Mouse (Mus musculus) liver, adult 2 months (tissue): ENCODE results near the gene Grap.

ENCODE experiments used
- CTCF ChIP-seq: fragments of 200-500 bp; IDR thresholded peaks from 2 replicates; pipeline ENCODE4 v1.5.1; 2011; ENCODE audit warnings: low read depth, low read length, control low read depth
- POLR2A ChIP-seq: fragments of 200-500 bp; IDR thresholded peaks from 2 replicates; pipeline ENCODE4 v1.6.1; 2011; ENCODE audit warnings: low read length, control low read depth; ENCODE audit not compliant: insufficient read depth; ENCODE audit errors: extremely low read depth

DNA sequence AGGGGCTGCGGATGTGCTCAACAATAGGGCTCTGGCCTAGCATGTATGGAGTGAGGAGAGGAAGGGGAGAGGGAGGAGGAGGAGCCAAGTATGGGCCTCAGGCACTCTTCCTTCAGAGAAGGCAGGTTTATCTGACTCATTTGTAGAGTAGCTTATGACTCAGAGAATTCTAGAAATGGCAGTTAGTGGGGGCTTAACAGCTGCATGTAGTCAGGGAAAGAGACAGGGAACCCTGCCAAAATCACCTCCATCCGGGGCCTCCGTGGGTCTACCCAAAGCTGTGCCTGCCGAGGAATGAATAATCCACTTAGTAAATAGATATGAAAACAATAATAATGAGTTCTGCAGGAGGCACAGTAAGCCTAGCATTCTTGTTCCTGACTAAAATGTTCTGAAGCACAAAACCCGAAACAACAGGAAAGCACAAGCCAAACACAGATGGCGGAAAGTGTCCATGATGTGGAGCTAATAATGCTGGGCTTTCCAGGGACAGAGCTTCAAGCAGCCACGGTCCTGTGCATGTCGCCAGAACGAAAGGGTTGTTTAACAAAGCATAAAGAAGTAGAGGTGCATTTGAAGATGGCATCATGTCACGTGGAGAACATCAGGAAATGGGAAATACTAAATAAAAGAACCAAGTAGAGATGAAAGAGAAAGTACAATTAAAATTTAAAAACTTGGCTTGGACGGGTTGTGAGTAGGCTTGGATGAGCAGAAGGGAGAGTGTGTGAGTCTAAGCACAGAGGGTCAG is 8.3 kb upstream of the Grap start:
- TF ChIP-seq CTCF (no peak), POLR2A (no peak)
